Mouse (Mus musculus) myocyte (in vitro differentiated cells): ENCODE results near the gene St6galnac6.

ENCODE experiments used
- CEBPB ChIP-seq: IDR thresholded peaks from 2 replicates; pipeline ENCODE4 v1.6.1; 2011; ENCODE audit warnings: mild to moderate bottlenecking, moderate library complexity; ENCODE audit not compliant: poor library complexity, insufficient read depth, severe bottlenecking
- E2F4 ChIP-seq: IDR thresholded peaks from one replicate; pipeline ENCODE4 v1.6.1; 2011; ENCODE audit warnings: mild to moderate bottlenecking, control low read depth, moderate library complexity; ENCODE audit not compliant: insufficient read depth
- MAX ChIP-seq: IDR thresholded peaks from one replicate; pipeline ENCODE4 v1.6.1; 2011; ENCODE audit warnings: low read depth, mild to moderate bottlenecking, control low read depth
- MYOD1 ChIP-seq, 3 experiments: IDR thresholded peaks; one replicate each; pipeline ENCODE4 v1.6.1; 2011; ENCODE audit warnings: control low read depth in 2 of 3, low read depth in 2 of 3, mild to moderate bottlenecking in 2 of 3, moderate library complexity in 1 of 3; ENCODE audit not compliant: insufficient read length in 2 of 3, control insufficient read depth in 1 of 3
- MYOG ChIP-seq, 3 experiments: IDR thresholded peaks; one replicate each; pipeline ENCODE4 v1.6.1; 2011; ENCODE audit warnings: control low read depth in 2 of 3, low read depth in 2 of 3, mild to moderate bottlenecking in 2 of 3; ENCODE audit not compliant: insufficient read length in 2 of 3, control insufficient read depth in 1 of 3, insufficient read depth in 1 of 3
- POLR2A ChIP-seq: IDR thresholded peaks from one replicate; pipeline ENCODE4 v1.6.1; 2011; ENCODE audit warnings: low read depth, mild to moderate bottlenecking, control low read depth, moderate library complexity; ENCODE audit not compliant: insufficient read length
- POLR2AphosphoS2 ChIP-seq: IDR thresholded peaks from one replicate; pipeline ENCODE4 v1.6.1; 2011; ENCODE audit warnings: low read depth, control low read depth; ENCODE audit not compliant: insufficient read length
- REST ChIP-seq: IDR thresholded peaks from one replicate; pipeline ENCODE4 v1.6.1; 2011; ENCODE audit warnings: mild to moderate bottlenecking, control low read depth, moderate library complexity; ENCODE audit not compliant: insufficient read depth, insufficient read length
- TCF12 ChIP-seq: IDR thresholded peaks from one replicate; pipeline ENCODE4 v1.6.1; 2011; ENCODE audit warnings: mild to moderate bottlenecking, control low read depth; ENCODE audit not compliant: poor library complexity, insufficient read depth, severe bottlenecking
- TCF3 ChIP-seq: IDR thresholded peaks from one replicate; pipeline ENCODE4 v1.6.1; 2011; ENCODE audit warnings: low read depth, control low read depth; ENCODE audit not compliant: insufficient read length
- USF1 ChIP-seq: IDR thresholded peaks from one replicate; pipeline ENCODE4 v1.6.1; 2011; ENCODE audit warnings: low read depth, mild to moderate bottlenecking, control low read depth, moderate library complexity

DNA sequence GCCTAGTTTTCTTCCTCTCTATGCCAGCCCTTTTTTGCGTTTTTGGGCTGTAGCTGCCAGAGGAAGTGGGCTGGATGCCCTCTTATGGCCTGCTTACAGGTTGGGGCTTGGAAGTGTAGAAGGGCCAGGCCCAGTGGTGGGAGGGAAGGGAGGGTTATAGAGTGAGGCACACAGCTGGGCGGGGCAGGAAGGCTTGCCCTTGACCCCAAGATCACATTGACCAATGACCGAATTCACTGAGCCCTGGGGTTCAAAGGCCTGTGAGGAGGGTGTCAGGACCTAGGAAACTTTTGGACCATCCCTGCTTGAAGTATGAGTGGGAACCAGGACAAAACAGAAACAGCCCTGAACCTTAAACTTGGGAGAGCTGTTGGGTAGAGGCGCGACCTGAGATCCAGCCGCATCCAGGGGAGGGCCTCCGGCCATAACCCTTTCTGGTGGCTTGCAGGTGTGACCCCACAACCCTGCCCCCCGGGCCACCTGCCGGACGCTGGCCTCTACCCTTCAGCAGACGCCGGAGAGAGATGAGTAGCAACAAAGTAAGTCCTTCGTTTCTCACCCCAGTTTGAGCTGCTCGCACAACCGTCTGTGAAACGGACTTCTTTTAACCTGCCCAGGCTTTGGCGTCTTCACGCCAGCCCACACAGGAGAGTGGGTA, 9.4 kb downstream of the St6galnac6 start:
- TF ChIP-seq MYOG (IDR thresholded peaks at IDR 0.05; ENCODE audit: control insufficient read depth in 1 of 3, insufficient read depth in 1 of 3, insufficient read length in 2 of 3, low read depth in 2 of 3) (no peak), REST (no peak), TCF12 (no peak), POLR2A (no peak), MAX (no peak), MYOD1 (IDR thresholded peaks at IDR 0.05; ENCODE audit: control insufficient read depth in 1 of 3, insufficient read length in 2 of 3, low read depth in 2 of 3) (no peak), USF1 (no peak), E2F4 (no peak), POLR2AphosphoS2 (no peak), CEBPB (no peak), TCF3 (no peak)
